Mouse (Mus musculus) ES-E14 (cell line): ENCODE measurements around the gene Nav2.

Experiments
- CHD2 ChIP-seq: IDR thresholded peaks from 2 replicates; pipeline ENCODE4 v1.6.1; 2014; ENCODE audit warnings: mild to moderate bottlenecking, low read depth, low read length, inconsistent platforms
- ZC3H11A ChIP-seq: IDR thresholded peaks from 2 replicates; pipeline ENCODE4 v1.6.1; 2012; ENCODE audit warnings: low read depth, mild to moderate bottlenecking, inconsistent platforms, low read length, borderline replicate concordance
- ZNF384 ChIP-seq: IDR thresholded peaks from 2 replicates; pipeline ENCODE4 v1.6.1; 2012; ENCODE audit warnings: low read depth, low read length, inconsistent platforms

- TF ChIP-seq ZNF384 (no peak), CHD2 (no peak), ZC3H11A (no peak)
These were observed 348.9 kb downstream of the Nav2 start for GRCm38 (mm10) chr7:49257234-49257906.
